Mouse (Mus musculus): ENCODE results near the gene Lrrc59. TPM values are rescaled to one million over a fixed set of nuclear protein-coding genes. Genes with fewer than 3 reads are reported as not detected.
"Not testable (repeated sequence)": the region's sequence is repeated elsewhere in the genome, so short reads cannot be mapped to it uniquely, and the experiment has no call there.

Lrrc59 gene
- polyA plus RNA-seq, 2 experiments = 52.7 to 66.4 TPM

GRCm38 (mm10) chr11:94631969-94632368, 2.4 kb downstream of the Lrrc59 start:
- H3K4me2 ChIP-seq (ENCODE audit: low read depth) = no peak overlapping the region
- DNase-seq (ENCODE audit: low read depth in 3 of 3, low spot score in 3 of 3) (no peak), ATAC-seq (ENCODE audit: insufficient read depth) (no peak)
- no peak overlapping the region for H3K27ac ChIP-seq
- H3K27me3 ChIP-seq (ENCODE audit: control insufficient read depth, insufficient read depth, low read length) = no peaks in the 10 kb centered on the region
- TF ChIP-seq CTCF (IDR thresholded peaks at IDR 0.05; ENCODE audit: low read depth) (no peak), EP300 (IDR thresholded peaks at IDR 0.05; ENCODE audit: low read depth) (no peak)
- H3K9me3 ChIP-seq (ENCODE audit: control insufficient read depth, low read length) = no peaks in the 10 kb centered on the region
- H3K36me3 ChIP-seq (replicated peaks; ENCODE audit: control insufficient read depth, insufficient read depth, low read depth) = peaks cover 48% of the 10 kb centered on the region
- WGBS (ENCODE audit: insufficient replicate concordance) = 85% methylated on average over 5 of the region's 5 CpGs
- H3K4me3 ChIP-seq (ENCODE audit: insufficient read depth in 1 of 2, low read depth in 2 of 2, low read length in 2 of 2) = no peak overlapping the region
- H3K9ac ChIP-seq (replicated peaks) = no peak overlapping the region
- H3K4me1 ChIP-seq (replicated peaks; ENCODE audit: control insufficient read depth in 2 of 2, insufficient read depth in 2 of 2, low read length in 1 of 2) = peaks cover 0 to 12% of the 10 kb centered on the region in 2 experiments; a peak in 2 of 4 replicates

GRCm38 (mm10) chr11:94632988-94633387, 3.4 kb downstream of the Lrrc59 start:
- WGBS (ENCODE audit: insufficient replicate concordance) = 74% methylated on average over 8 of the region's 8 CpGs
- H3K27me3 ChIP-seq (ENCODE audit: control insufficient read depth, insufficient read depth, low read length) = no peaks in the 10 kb centered on the region
- no peak overlapping the region for H3K4me3 ChIP-seq (ENCODE audit: insufficient read depth in 1 of 2, low read depth in 2 of 2, low read length in 2 of 2)
- no peak for ATAC-seq (ENCODE audit: insufficient read depth)
- H3K27ac ChIP-seq = no peak overlapping the region
- peaks cover 54% of the 10 kb centered on the region for H3K36me3 ChIP-seq (replicated peaks; ENCODE audit: control insufficient read depth, insufficient read depth, low read depth)
- no peaks in the 10 kb centered on the region for H3K9me3 ChIP-seq (ENCODE audit: control insufficient read depth, low read length)
- no peak overlapping the region for H3K9ac ChIP-seq (replicated peaks)
- DNase-seq (ENCODE audit: low read depth in 3 of 3, low spot score in 3 of 3) = no peak
- H3K4me2 ChIP-seq (ENCODE audit: low read depth) = no peak overlapping the region
- TF ChIP-seq EP300 (IDR thresholded peaks at IDR 0.05; ENCODE audit: low read depth) (no peak), CTCF (IDR thresholded peaks at IDR 0.05; ENCODE audit: low read depth) (no peak)
- H3K4me1 ChIP-seq (replicated peaks; ENCODE audit: control insufficient read depth in 2 of 2, insufficient read depth in 2 of 2, low read length in 1 of 2) = peaks cover 0 to 12% of the 10 kb centered on the region in 2 experiments; a peak in 2 of 4 replicates

- H3K27ac ChIP-seq = no peak overlapping the region
- no peak for DNase-seq (ENCODE audit: low read depth in 3 of 3, low spot score in 3 of 3)
- peaks cover 0 to 9% of the 10 kb centered on the region in 2 experiments; a peak in 2 of 4 replicates for H3K4me1 ChIP-seq (replicated peaks; ENCODE audit: control insufficient read depth in 2 of 2, insufficient read depth in 2 of 2, low read length in 1 of 2)
- no peak for TF ChIP-seq CTCF (IDR thresholded peaks at IDR 0.05; ENCODE audit: low read depth)
- TF ChIP-seq EP300 (IDR thresholded peaks at IDR 0.05; ENCODE audit: low read depth) = no peak
- H3K4me2 ChIP-seq (ENCODE audit: low read depth) = no peak overlapping the region
- H3K4me3 ChIP-seq (ENCODE audit: insufficient read depth in 1 of 2, low read depth in 2 of 2, low read length in 2 of 2) = no peak overlapping the region
- no peaks in the 10 kb centered on the region for H3K27me3 ChIP-seq (ENCODE audit: control insufficient read depth, insufficient read depth, low read length)
- peaks cover 61% of the 10 kb centered on the region for H3K36me3 ChIP-seq (replicated peaks; ENCODE audit: control insufficient read depth, insufficient read depth, low read depth)
- H3K9ac ChIP-seq (replicated peaks) = no peak overlapping the region
- WGBS (ENCODE audit: insufficient replicate concordance) = 75% methylated on average over 5 of the region's 5 CpGs
- ATAC-seq (ENCODE audit: insufficient read depth) = no peak
- no peaks in the 10 kb centered on the region for H3K9me3 ChIP-seq (ENCODE audit: control insufficient read depth, low read length)
These were observed 4.9 kb downstream of the Lrrc59 start for GRCm38 (mm10) chr11:94634431-94634830.

GRCm38 (mm10) chr11:94644461-94645219, 15.1 kb downstream of the Lrrc59 start:
- TF ChIP-seq EP300 (IDR thresholded peaks at IDR 0.05; ENCODE audit: low read depth) = no peak
- no peak for TF ChIP-seq CTCF (IDR thresholded peaks at IDR 0.05; ENCODE audit: low read depth)

GRCm38 (mm10) chr11:94646457-94646856, 16.9 kb downstream of the Lrrc59 start:
- H3K9ac ChIP-seq (replicated peaks) = no peak overlapping the region
- H3K4me3 ChIP-seq (ENCODE audit: insufficient read depth in 1 of 2, low read depth in 2 of 2, low read length in 2 of 2) = no peak overlapping the region
- TF ChIP-seq EP300 (IDR thresholded peaks at IDR 0.05; ENCODE audit: low read depth) (no peak), CTCF (IDR thresholded peaks at IDR 0.05; ENCODE audit: low read depth) (no peak)
- ATAC-seq (ENCODE audit: insufficient read depth) = no peak
- H3K36me3 ChIP-seq (replicated peaks; ENCODE audit: control insufficient read depth, insufficient read depth, low read depth) = peaks cover 61% of the 10 kb centered on the region
- 82% methylated on average over 4 of the region's 4 CpGs for WGBS (ENCODE audit: insufficient replicate concordance)
- H3K27ac ChIP-seq = no peak overlapping the region
- H3K4me2 ChIP-seq (ENCODE audit: low read depth) = no peak overlapping the region
- H3K9me3 ChIP-seq (ENCODE audit: control insufficient read depth, low read length) = no peaks in the 10 kb centered on the region
- H3K4me1 ChIP-seq (replicated peaks; ENCODE audit: control insufficient read depth in 2 of 2, insufficient read depth in 2 of 2, low read length in 1 of 2) = no peaks in the 10 kb centered on the region
- no peaks in the 10 kb centered on the region for H3K27me3 ChIP-seq (ENCODE audit: control insufficient read depth, insufficient read depth, low read length)
- DNase-seq (ENCODE audit: low read depth in 3 of 3, low spot score in 3 of 3) = no peak

More at GRCm38 (mm10) chr11:94644461-94645219, 15.1 kb downstream of the Lrrc59 start:
- Histone ChIP-seq H3K4me3 (ENCODE audit: insufficient read depth in 1 of 2, low read depth in 2 of 2, low read length in 2 of 2) (no peak overlapping the region), H3K27me3 (ENCODE audit: control insufficient read depth, insufficient read depth, low read length) (no peaks in the 10 kb centered on the region), H3K27ac (no peak overlapping the region), H3K9ac (replicated peaks) (no peak overlapping the region), H3K9me3 (ENCODE audit: control insufficient read depth, low read length) (no peaks in the 10 kb centered on the region), H3K4me2 (ENCODE audit: low read depth) (no peak overlapping the region), H3K36me3 (replicated peaks; ENCODE audit: control insufficient read depth, insufficient read depth, low read depth) (peaks cover 68% of the 10 kb centered on the region), H3K4me1 (replicated peaks; ENCODE audit: control insufficient read depth in 2 of 2, insufficient read depth in 2 of 2, low read length in 1 of 2) (no peaks in the 10 kb centered on the region)
- ATAC-seq (ENCODE audit: insufficient read depth) = no peak
- WGBS (ENCODE audit: insufficient replicate concordance) = 71% methylated on average over 8 of the region's 8 CpGs
- DNase-seq (ENCODE audit: low read depth in 3 of 3, low spot score in 3 of 3) = no peak

- not testable (repeated sequence) for DNase-seq (ENCODE audit: low read depth in 3 of 3, low spot score in 3 of 3); H3K27me3 ChIP-seq (ENCODE audit: control insufficient read depth, insufficient read depth, low read length); H3K9ac ChIP-seq (replicated peaks); H3K9me3 ChIP-seq (ENCODE audit: control insufficient read depth, low read length); ATAC-seq (ENCODE audit: insufficient read depth); H3K27ac ChIP-seq; H3K4me3 ChIP-seq (ENCODE audit: insufficient read depth in 1 of 2, low read depth in 2 of 2, low read length in 2 of 2); H3K4me2 ChIP-seq (ENCODE audit: low read depth)
- 86% methylated on average over 5 of the region's 7 CpGs for WGBS (ENCODE audit: insufficient replicate concordance)
- peaks cover 26% of the 10 kb centered on the region for H3K36me3 ChIP-seq (replicated peaks; ENCODE audit: control insufficient read depth, insufficient read depth, low read depth)
- H3K4me1 ChIP-seq (replicated peaks; ENCODE audit: control insufficient read depth in 2 of 2, insufficient read depth in 2 of 2, low read length in 1 of 2) = peaks cover 14 to 17% of the 10 kb centered on the region in 2 experiments
These were observed 21.7 kb downstream of the Lrrc59 start for GRCm38 (mm10) chr11:94651241-94651640.
